Mouse (Mus musculus) hindbrain, embryonic 15.5 days (tissue): ENCODE measurements around the gene Mrps22. TPM values are rescaled to one million over a fixed set of nuclear protein-coding genes. Genes with fewer than 3 reads are reported as not detected.

Experiments used
- ATAC-seq: fragments of 200-750 bp; cut with Nextera tagmentation; 2 replicates; pipeline ENCODE4 v1.8.0; 2017; ENCODE audit warnings: low read depth, moderate number of reproducible peaks, moderate TSS enrichment; ENCODE audit not compliant: low FRiP score
- H3K27ac ChIP-seq: fragments of 300-500 bp; sonication (generic); replicated peaks from 2 replicates; pipeline ENCODE4 v1.5.1; 2015; ENCODE audit warnings: mild to moderate bottlenecking, inconsistent platforms
- H3K27me3 ChIP-seq: fragments of 300-500 bp; sonication (generic); 2 replicates; pipeline ENCODE4 v1.6.1; 2015; ENCODE audit warnings: control low read depth, inconsistent platforms
- H3K36me3 ChIP-seq: fragments of 300-500 bp; sonication (generic); 2 replicates; pipeline ENCODE4 v1.6.1; 2015; ENCODE audit warnings: control low read depth, inconsistent platforms
- H3K4me1 ChIP-seq: fragments of 300-500 bp; sonication (generic); replicated peaks from 2 replicates; pipeline ENCODE4 v1.6.1; 2015; ENCODE audit warnings: control low read depth, inconsistent platforms
- H3K4me2 ChIP-seq: fragments of 300-500 bp; sonication (generic); 2 replicates; pipeline ENCODE4 v1.6.1; 2015; ENCODE audit warnings: moderate library complexity, mild to moderate bottlenecking, inconsistent platforms
- H3K4me3 ChIP-seq: fragments of 300-500 bp; sonication (generic); 2 replicates; pipeline ENCODE4 v1.5.1; 2015; ENCODE audit warnings: mild to moderate bottlenecking, inconsistent platforms
- H3K9ac ChIP-seq: fragments of 300-500 bp; sonication (generic); 2 replicates; pipeline ENCODE4 v1.6.1; 2015; ENCODE audit warnings: inconsistent platforms
- H3K9me3 ChIP-seq: fragments of 300-500 bp; sonication (generic); 2 replicates; pipeline ENCODE4 v1.6.1; 2016; ENCODE audit warnings: control low read depth, inconsistent platforms
- WGBS: fragments of 180-500 bp; shearing (Covaris S2); methylation state at CpG from one replicate; pipeline ENCODE4 v1.1.7; 2015; 5-methylcytosine and 5-hydroxymethylcytosine counted together
- polyA plus RNA-seq: library from polyadenylated mRNA; unstranded; fragments of >200 nt; fragmentation: Nextera tagmentation; extraction: Ambion mirVana; gene quantifications from 2 replicates; pipeline ENCODE4 v1.2.1, GENCODE M21; 2015

The Mrps22 gene
- polyA plus RNA-seq, 1 experiment from 2014 or later = 55.8 TPM

DNA sequence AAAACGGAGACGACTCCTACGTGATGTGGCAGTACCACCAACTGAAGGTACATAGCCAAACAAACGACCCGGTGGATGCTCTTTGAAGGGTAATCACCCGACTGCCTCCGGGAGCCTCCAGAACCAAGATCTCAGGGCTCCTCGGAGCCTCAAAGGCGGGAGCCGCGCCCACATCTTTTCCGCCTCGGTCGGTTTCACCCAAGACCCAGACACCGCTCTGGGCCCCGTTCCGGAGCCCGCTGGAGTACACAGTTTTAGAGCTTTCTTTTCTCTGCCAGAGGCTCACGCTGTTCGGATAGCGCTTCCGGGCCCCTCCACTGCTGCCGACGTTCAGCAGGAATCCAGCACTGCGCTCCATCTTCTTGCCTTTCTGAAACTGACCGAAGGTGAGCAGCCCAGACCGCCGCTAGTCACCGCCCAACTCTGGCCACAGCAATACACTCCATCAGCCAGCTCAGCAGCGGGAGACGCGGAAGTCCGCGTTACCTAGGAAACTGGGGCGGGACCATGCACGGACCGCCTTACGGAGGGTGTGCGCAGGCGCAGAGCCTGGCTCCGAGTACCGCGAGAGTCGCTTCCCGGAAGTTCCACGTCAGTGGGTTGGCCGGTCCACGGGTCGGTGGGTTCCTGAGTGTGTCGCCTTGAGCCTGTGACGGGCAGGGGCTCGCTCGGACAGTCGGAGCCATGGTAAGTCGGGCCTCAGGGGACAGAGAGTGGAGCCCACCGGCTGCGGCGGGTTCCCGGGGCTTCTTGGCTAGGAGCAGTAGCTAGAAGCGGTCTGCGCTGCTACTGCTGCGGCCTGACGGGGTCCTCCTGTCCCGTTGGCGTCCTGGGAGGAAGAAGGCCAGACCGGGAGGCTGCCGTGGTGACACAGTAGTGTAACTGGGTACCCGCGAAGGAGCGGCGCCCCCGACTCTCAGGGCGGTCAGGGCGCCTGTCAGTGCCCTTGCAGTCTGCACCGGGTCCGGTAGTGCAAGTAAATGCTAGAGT lies 38.0 kb downstream of the Mrps22 start, which contains the start of gene Copb2:
TSS of gene Copb2 (plus strand) at position 585 of the 990 bp plus-strand sequence.
- H3K27ac ChIP-seq = peak within 1 kb of the TSS; percentile 87
- H3K9me3 ChIP-seq = no peaks in the 10 kb centered on the region
- peak within 1 kb of the TSS; percentile 84 for H3K4me2 ChIP-seq
- H3K4me3 ChIP-seq = peak within 1 kb of the TSS; percentile 80
- peak within 1 kb of the TSS; percentile 81 for H3K9ac ChIP-seq
- ATAC-seq = peak; percentile 100
- H3K4me1 ChIP-seq = peaks cover 25% of the 10 kb centered on the region
- no peaks in the 10 kb centered on the region for H3K27me3 ChIP-seq
- under 1% methylated on average over 76 of the region's 76 CpGs for WGBS
- H3K36me3 ChIP-seq = peaks cover 7% of the 10 kb centered on the region; the same call in 1 of the 2 replicates

DNA sequence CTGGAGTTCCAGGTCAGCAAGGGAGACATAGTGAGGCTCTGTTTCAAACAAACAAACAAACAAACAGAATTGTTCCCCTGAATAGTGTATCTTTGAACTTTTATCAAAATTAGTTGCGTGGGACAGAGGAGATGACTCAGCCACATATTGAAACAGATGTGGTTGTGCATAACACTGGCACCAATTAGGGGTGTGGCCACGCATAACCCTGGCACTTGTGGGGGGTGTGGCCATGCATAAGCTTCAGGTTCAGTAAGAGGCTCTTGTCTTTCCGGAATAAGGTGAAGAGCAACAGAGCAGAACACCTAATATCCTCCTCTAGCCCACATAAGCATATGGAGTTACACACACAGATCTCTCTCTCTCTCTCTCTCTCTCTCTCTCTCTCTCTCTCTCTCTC lies 57.4 kb downstream of the Mrps22 start:
- 87% methylated on average over 3 of the region's 3 CpGs for WGBS
- Histone ChIP-seq H3K27me3 (peaks cover 6% of the 10 kb centered on the region; the same call in 1 of the 2 replicates), H3K36me3 (no peaks in the 10 kb centered on the region), H3K4me1 (no peaks in the 10 kb centered on the region), H3K27ac (no peak overlapping the region), H3K4me3 (no peak overlapping the region), H3K9me3 (no peaks in the 10 kb centered on the region), H3K9ac (no peak overlapping the region), H3K4me2 (no peak overlapping the region)
- no peak for ATAC-seq

Other genes starting within 250 kb of the Mrps22 start
- 45.7 and 46.8 TPM in 2 replicates for gene Rbp1, start 178.7 kb downstream of the Mrps22 start, polyA plus RNA-seq
- 0.35 and 1.1 TPM in 2 replicates for gene Rbp2, start 115.5 kb downstream of the Mrps22 start, polyA plus RNA-seq
- gene Copb2, start 37.9 kb downstream of the Mrps22 start, polyA plus RNA-seq = 118 and 121 TPM in 2 replicates
- 0.18 and 0.47 TPM in 2 replicates for gene Prr23a1, start 240.8 kb upstream of the Mrps22 start, polyA plus RNA-seq